Mouse (Mus musculus): Measurements from ENCODE around the gene Mtfmt. TPM values are rescaled to one million over a fixed set of nuclear protein-coding genes. Genes with fewer than 3 reads are reported as not detected.

Gene Mtfmt
- polyA plus RNA-seq, 1 experiment from 2014 or later: 19.4 TPM

DNA sequence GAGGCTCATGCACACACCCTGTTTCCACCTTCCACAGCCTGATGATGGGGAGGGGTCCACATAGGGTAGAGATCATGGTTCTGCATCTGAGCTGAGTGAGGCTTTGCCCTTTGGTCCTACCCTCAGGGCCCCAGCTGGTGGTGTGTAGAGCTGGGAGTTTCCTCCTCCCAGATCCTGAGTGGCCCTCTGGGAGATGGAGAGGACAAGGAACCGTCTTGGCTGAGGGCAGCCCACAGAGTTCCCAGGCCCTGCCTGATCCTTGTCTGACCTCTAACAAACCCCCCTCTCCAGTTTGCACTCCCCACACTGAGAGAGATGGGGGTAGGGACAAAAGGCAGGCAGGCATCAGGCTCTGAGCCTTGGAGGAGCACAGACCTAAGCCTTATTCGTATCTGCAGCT is 41.2 kb upstream of the Mtfmt start:
- H3K4me2 ChIP-seq: no peak overlapping the region
- peaks cover 24% of the 10 kb centered on the region for H3K27me3 ChIP-seq (ENCODE audit: insufficient read depth, low read length)
- no peak for ATAC-seq (ENCODE audit: insufficient read depth)
- no peaks in the 10 kb centered on the region for H3K9me3 ChIP-seq (ENCODE audit: low read depth, low read length)
- no peak for TF ChIP-seq CTCF (IDR thresholded peaks at IDR 0.05; ENCODE audit: low read depth)
- no peaks in the 10 kb centered on the region for H3K36me3 ChIP-seq (ENCODE audit: insufficient read depth)
- peaks cover 16% of the 10 kb centered on the region; the same call in 1 of the 2 replicates for H3K4me1 ChIP-seq (ENCODE audit: insufficient read depth)
- 0 out of 2 replicates have a peak overlapping the region, but pooled peaks have one; percentile 16 for H3K27ac ChIP-seq (ENCODE audit: low read depth)
- WGBS: 49% methylated on average over 2 of the region's 2 CpGs
- DNase-seq: no peak
- no peak overlapping the region for H3K9ac ChIP-seq
- H3K4me3 ChIP-seq (ENCODE audit: low read depth, low read length): no peak overlapping the region

DNA sequence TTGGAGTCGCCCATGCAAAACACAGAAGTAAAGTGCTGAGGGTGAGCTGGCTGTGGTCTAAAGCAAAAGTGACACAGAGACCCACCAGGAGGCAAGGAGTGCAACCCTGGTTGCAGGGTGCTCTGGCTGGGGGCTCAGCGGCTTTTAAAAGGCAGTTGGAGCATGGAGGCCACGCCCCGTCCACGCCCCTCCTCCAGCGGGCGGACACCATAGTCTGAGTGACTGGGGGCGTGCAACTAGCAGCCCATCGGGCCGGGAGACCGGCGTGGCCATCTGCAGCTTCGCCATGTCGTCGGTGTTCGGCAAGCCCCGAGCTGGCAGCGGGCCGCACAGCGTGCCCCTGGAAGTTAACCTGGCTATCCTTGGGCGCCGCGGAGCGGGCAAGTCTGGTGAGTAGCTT is 37.3 kb upstream of the Mtfmt start, which contains the start of gene Rasl12:
TSS of gene Rasl12 (plus strand) at position 228 of the 400 bp plus-strand sequence.
- under 1% methylated on average over 24 of the region's 24 CpGs for WGBS
- peak; percentile 78 for ATAC-seq (ENCODE audit: insufficient read depth)
- peak within 1 kb of the TSS; percentile 72 for H3K4me2 ChIP-seq
- H3K36me3 ChIP-seq (ENCODE audit: insufficient read depth): no peaks in the 10 kb centered on the region
- H3K4me1 ChIP-seq (ENCODE audit: insufficient read depth): peaks cover 16% of the 10 kb centered on the region; the same call in 1 of the 2 replicates
- H3K27me3 ChIP-seq (ENCODE audit: insufficient read depth, low read length): no peaks in the 10 kb centered on the region
- TF ChIP-seq CTCF (IDR thresholded peaks at IDR 0.05; ENCODE audit: low read depth): no peak
- DNase-seq: peak; percentile 92
- no peaks in the 10 kb centered on the region for H3K9me3 ChIP-seq (ENCODE audit: low read depth, low read length)
- H3K9ac ChIP-seq: peak within 1 kb of the TSS; percentile 45
- H3K27ac ChIP-seq (ENCODE audit: low read depth): no peak within 1 kb of the TSS
- peak within 1 kb of the TSS; percentile 55 for H3K4me3 ChIP-seq (ENCODE audit: low read depth, low read length)

DNA sequence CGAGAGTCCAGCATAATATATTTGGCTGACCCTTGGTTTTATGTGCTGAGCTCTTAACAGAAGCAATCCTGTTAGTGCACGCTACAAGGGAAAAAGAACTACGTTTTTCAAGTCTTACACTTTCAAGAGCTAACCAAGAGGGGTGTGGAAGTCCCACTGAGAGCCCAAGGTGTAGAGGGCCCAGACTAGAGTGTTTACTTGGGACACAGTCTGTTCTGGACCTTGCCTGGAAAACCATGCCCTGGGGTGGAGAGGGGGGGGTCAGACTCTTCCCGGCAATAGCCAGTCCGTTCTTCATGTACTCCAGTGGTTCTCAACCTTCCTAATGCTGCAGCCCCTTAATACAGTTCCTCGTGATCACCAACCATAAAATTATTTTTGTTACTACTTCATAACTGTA is 35.6 kb upstream of the Mtfmt start:
- peaks cover 18% of the 10 kb centered on the region; the same call in 1 of the 2 replicates for H3K4me1 ChIP-seq (ENCODE audit: insufficient read depth)
- no peak for TF ChIP-seq CTCF (IDR thresholded peaks at IDR 0.05; ENCODE audit: low read depth)
- DNase-seq (no peak), ATAC-seq (ENCODE audit: insufficient read depth) (no peak)
- 62% methylated on average over 6 of the region's 6 CpGs for WGBS
- no peak overlapping the region for H3K27ac ChIP-seq (ENCODE audit: low read depth)
- H3K9ac ChIP-seq: no peak overlapping the region
- H3K4me3 ChIP-seq (ENCODE audit: low read depth, low read length): peak overlapping the region; percentile 55
- H3K27me3 ChIP-seq (ENCODE audit: insufficient read depth, low read length): no peaks in the 10 kb centered on the region
- no peaks in the 10 kb centered on the region for H3K36me3 ChIP-seq (ENCODE audit: insufficient read depth)
- H3K9me3 ChIP-seq (ENCODE audit: low read depth, low read length): no peaks in the 10 kb centered on the region
- peak overlapping the region; percentile 72 for H3K4me2 ChIP-seq

DNA sequence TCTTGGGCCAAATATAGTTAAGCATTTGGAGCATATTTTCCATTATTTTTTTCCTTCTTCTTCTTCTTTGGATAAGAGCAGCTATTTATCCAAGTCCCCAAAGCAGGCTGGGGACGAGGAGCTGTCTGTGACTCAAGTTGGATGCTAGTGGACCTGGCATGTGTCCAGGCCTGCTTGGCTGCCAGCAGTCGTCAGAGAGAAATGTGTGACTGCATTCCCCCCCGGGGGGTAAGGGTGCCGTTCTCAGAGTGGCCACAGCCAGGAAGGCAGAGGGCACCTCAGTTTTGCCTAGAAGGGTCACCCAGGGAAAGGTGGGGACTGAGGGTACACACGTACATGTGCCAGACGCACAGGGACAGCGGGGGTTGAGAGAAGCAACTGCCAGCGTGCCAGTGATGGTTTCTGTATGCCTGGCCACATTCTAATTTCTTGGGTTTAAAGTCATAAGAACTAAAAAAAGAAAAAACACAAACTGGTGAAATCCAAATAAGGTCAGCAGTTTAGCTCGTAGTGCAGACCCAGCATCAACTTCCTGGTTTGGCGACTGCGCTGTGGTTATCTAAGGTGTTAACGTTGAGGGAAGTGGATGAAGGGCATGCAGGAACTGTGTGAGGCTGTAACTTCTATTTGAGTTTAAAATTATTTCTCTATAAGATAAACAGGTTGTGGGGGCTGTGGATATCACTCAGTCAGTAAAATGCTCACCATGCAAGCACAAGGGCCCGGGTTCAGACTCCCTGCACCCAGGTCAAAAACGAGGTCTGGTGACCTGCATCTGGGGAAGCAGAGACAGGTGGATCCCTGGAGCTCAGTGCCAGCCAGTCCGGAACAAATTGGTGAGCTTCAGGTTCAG is 31.0 kb upstream of the Mtfmt start:
- peaks cover 8% of the 10 kb centered on the region; the same call in 1 of the 2 replicates for H3K4me1 ChIP-seq (ENCODE audit: insufficient read depth)
- peak overlapping the region; percentile 41; the same call in 1 of the 2 replicates for H3K4me2 ChIP-seq
- no peaks in the 10 kb centered on the region for H3K9me3 ChIP-seq (ENCODE audit: low read depth, low read length)
- 43% methylated on average over 15 of the region's 15 CpGs for WGBS
- peak; percentile 97 for DNase-seq
- no peak overlapping the region for H3K4me3 ChIP-seq (ENCODE audit: low read depth, low read length)
- TF ChIP-seq CTCF (IDR thresholded peaks at IDR 0.05; ENCODE audit: low read depth): peak; percentile 33; the same call in 1 of the 2 replicates
- no peak overlapping the region; the same call in 1 of the 2 replicates for H3K9ac ChIP-seq
- H3K27ac ChIP-seq (ENCODE audit: low read depth): peak overlapping the region; percentile 88
- peak; percentile 79 for ATAC-seq (ENCODE audit: insufficient read depth)
- no peaks in the 10 kb centered on the region for H3K27me3 ChIP-seq (ENCODE audit: insufficient read depth, low read length)
- H3K36me3 ChIP-seq (ENCODE audit: insufficient read depth): peaks cover 4% of the 10 kb centered on the region; the same call in 1 of the 2 replicates

DNA sequence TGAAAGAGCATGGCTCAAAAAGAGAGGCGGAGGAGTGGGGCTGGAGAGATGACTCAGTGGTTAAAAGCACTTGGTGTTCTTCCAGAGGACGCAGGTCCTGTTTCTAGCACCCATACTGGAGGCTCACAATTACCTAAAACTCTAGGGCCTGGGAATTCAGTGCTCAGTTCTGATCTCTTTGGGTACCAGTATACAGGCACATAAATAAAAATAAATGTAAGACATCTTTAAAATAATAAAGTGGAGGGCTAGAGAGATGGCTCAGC is 30.5 kb upstream of the Mtfmt start:
- DNase-seq (no peak), ATAC-seq (ENCODE audit: insufficient read depth) (no peak)
- 86% methylated on average over 2 of the region's 2 CpGs for WGBS
- no peak for TF ChIP-seq CTCF (IDR thresholded peaks at IDR 0.05; ENCODE audit: low read depth)
- Histone ChIP-seq H3K9ac (no peak overlapping the region; the same call in 1 of the 2 replicates), H3K36me3 (ENCODE audit: insufficient read depth) (peaks cover 6% of the 10 kb centered on the region; the same call in 1 of the 2 replicates), H3K4me2 (no peak overlapping the region), H3K27ac (ENCODE audit: low read depth) (peak overlapping the region; percentile 77), H3K4me1 (ENCODE audit: insufficient read depth) (peaks cover 6% of the 10 kb centered on the region; the same call in 1 of the 2 replicates), H3K4me3 (ENCODE audit: low read depth, low read length) (no peak overlapping the region), H3K27me3 (ENCODE audit: insufficient read depth, low read length) (no peaks in the 10 kb centered on the region), H3K9me3 (ENCODE audit: low read depth, low read length) (no peaks in the 10 kb centered on the region)

DNA sequence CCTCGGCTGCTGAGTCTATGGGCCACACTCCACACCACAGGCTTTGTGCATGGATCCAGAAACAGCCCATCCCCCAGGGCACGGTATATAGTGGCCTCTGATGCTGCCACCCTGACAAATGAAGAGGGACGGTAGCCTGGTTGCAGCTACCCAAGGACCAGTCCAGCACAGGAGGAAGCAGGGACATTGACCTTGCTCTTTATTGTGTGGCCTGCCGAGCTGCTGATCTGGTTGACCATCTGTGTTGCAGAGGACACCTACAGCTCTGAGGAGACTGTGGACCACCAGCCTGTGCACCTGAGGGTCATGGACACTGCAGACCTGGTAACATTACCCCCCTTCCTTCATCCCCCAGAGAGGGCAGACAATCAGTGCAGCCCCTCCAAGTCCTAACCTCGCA is 28.3 kb upstream of the Mtfmt start:
- WGBS: 70% methylated on average over 5 of the region's 5 CpGs
- Histone ChIP-seq H3K9ac (no peak overlapping the region), H3K27me3 (ENCODE audit: insufficient read depth, low read length) (no peaks in the 10 kb centered on the region), H3K36me3 (ENCODE audit: insufficient read depth) (peaks cover 21% of the 10 kb centered on the region; the same call in 1 of the 2 replicates), H3K9me3 (ENCODE audit: low read depth, low read length) (no peaks in the 10 kb centered on the region), H3K4me2 (no peak overlapping the region), H3K4me1 (ENCODE audit: insufficient read depth) (peaks cover 6% of the 10 kb centered on the region; the same call in 1 of the 2 replicates), H3K4me3 (ENCODE audit: low read depth, low read length) (no peak overlapping the region), H3K27ac (ENCODE audit: low read depth) (no peak overlapping the region)
- DNase-seq: no peak
- no peak for ATAC-seq (ENCODE audit: insufficient read depth)
- TF ChIP-seq CTCF (IDR thresholded peaks at IDR 0.05; ENCODE audit: low read depth): no peak

DNA sequence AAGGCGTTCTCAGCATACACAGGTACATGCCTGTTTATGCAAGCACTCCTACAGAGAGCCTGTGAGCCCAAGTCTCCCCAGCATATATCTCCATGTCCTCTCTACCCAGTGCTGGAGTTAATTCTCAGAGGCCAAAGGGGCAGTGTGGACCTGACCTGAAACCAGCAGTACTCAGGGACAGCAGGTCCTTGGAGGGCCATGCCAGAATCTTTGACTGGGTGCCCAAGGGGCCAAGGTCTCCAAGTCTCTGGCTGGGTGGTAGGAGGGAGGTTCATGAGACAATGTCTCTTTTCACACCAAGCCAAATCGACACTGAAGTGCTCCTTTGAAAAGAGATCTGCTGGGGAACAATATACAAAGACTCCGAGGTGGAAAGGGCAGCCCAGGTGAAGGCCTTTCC is 27.7 kb upstream of the Mtfmt start:
- Histone ChIP-seq H3K4me2 (no peak overlapping the region), H3K9me3 (ENCODE audit: low read depth, low read length) (no peaks in the 10 kb centered on the region), H3K27me3 (ENCODE audit: insufficient read depth, low read length) (no peaks in the 10 kb centered on the region), H3K4me1 (ENCODE audit: insufficient read depth) (peaks cover 6% of the 10 kb centered on the region; the same call in 1 of the 2 replicates), H3K36me3 (ENCODE audit: insufficient read depth) (peaks cover 21% of the 10 kb centered on the region; the same call in 1 of the 2 replicates), H3K27ac (ENCODE audit: low read depth) (no peak overlapping the region), H3K9ac (no peak overlapping the region), H3K4me3 (ENCODE audit: low read depth, low read length) (no peak overlapping the region)
- no peak for DNase-seq
- WGBS: 57% methylated on average over 3 of the region's 3 CpGs
- no peak for TF ChIP-seq CTCF (IDR thresholded peaks at IDR 0.05; ENCODE audit: low read depth)
- ATAC-seq (ENCODE audit: insufficient read depth): no peak

Data from lung, embryonic 14.5 days (tissue).